In the genomic region with DNA sequence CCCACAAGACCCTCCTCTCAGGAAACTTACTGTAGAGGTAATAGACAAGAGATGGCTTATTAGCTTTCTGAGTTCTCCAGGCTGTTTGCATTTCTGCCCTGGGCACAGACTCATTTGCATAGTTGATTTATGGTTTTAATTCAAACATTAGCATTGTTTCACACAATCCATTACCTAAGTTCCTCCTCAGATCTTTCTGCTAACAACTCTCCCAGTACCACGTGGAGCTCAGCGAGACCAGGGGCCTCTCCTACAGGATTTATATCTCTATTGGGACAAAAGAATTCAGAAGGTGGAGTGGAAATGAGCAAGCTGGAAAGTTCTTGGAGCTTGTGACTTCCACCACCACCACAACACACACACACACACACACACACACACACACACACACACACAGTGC, we compare ENCODE assay signal across 21 mouse cellular contexts.
"Had no signal": no experiment of that assay in that cellular context is flagged by ENCODE, and none has a peak within 500 bp of the region (broad histone marks: within the 10 kb centered on the region; RNA-seq: fewer than 3 reads in every experiment).

No protein-coding gene starts in this region.

- H3K36me3 ChIP-seq: limb, embryonic 10.5 days; limb, embryonic 13.5 days; liver, embryonic 12.5 days; liver, embryonic 15.5 days; lung, embryonic 15.5 days; midbrain, embryonic 15.5 days had no signal

- H3K27me3 ChIP-seq: limb, embryonic 13.5 days; liver, embryonic 12.5 days; liver, embryonic 15.5 days; lung, embryonic 15.5 days; midbrain, embryonic 15.5 days had no signal

- ATAC-seq: intestine, postnatal 0 days; liver, embryonic 12.5 days; midbrain, embryonic 15.5 days had no signal

- H3K4me1 ChIP-seq: limb, embryonic 10.5 days; liver, embryonic 12.5 days; liver, embryonic 15.5 days; lung, embryonic 15.5 days; midbrain, embryonic 15.5 days had no signal

- DNase-seq: kidney, postnatal 10 days; kidney, postnatal 36 days; liver; lung, adult 18-20 months; lung, postnatal 14 days; lung, postnatal 4 days; right cerebral cortex, adult 18-20 months; right cerebral cortex, postnatal 14 days; right cerebral cortex, postnatal 4 days; thymus, adult 2 months; thymus, postnatal 14 days; thymus, postnatal 4 days had no signal

- H3K27ac ChIP-seq: limb, embryonic 10.5 days; limb, embryonic 13.5 days; liver, embryonic 12.5 days; liver, embryonic 15.5 days; lung, embryonic 15.5 days; midbrain, embryonic 15.5 days had no signal

- H3K9ac ChIP-seq: limb, embryonic 13.5 days; liver, embryonic 12.5 days; liver, embryonic 15.5 days; lung, embryonic 15.5 days; midbrain, embryonic 15.5 days had no signal

- H3K9me3 ChIP-seq: limb, embryonic 10.5 days; limb, embryonic 13.5 days; liver, embryonic 12.5 days; liver, embryonic 15.5 days; lung, embryonic 15.5 days; midbrain, embryonic 15.5 days had no signal

- H3K4me3 ChIP-seq: limb, embryonic 10.5 days; limb, embryonic 13.5 days; liver, embryonic 12.5 days; liver, embryonic 15.5 days; lung, embryonic 15.5 days; midbrain, embryonic 15.5 days; myocyte had no signal

- H3K4me2 ChIP-seq: limb, embryonic 13.5 days; liver, embryonic 12.5 days; liver, embryonic 15.5 days; lung, embryonic 15.5 days; midbrain, embryonic 11.5 days; midbrain, embryonic 15.5 days had no signal
